Mouse (Mus musculus) heart, adult 2 months (tissue): ENCODE measurements around the gene Trim38. TPM values are rescaled to one million over a fixed set of nuclear protein-coding genes. Genes with fewer than 3 reads are reported as not detected.
A peak's percentile ranks its signal among the peaks of the same experiment; 100 is the strongest.

Source experiments
- DNase-seq, 2 experiments: peaks; one replicate each; pipeline ENCODE4 v3.0.0; 2021
- H3K27ac ChIP-seq: fragments of 200-600 bp; 2 replicates; pipeline ENCODE4 v1.8.1; 2022
- H3K27me3 ChIP-seq: fragments of 200-500 bp; 2 replicates; pipeline ENCODE4 v1.6.1; 2012; ENCODE audit warnings: mild to moderate bottlenecking, low read length, inconsistent platforms, mixed read lengths; ENCODE audit not compliant: control insufficient read depth, insufficient read depth
- H3K36me3 ChIP-seq: fragments of 200-500 bp; 2 replicates; pipeline ENCODE4 v1.6.1; 2012; ENCODE audit warnings: low read length, inconsistent platforms; ENCODE audit not compliant: control insufficient read depth, insufficient read depth
- H3K4me1 ChIP-seq: fragments of 200-500 bp; 2 replicates; pipeline ENCODE4 v1.6.1; 2011; ENCODE audit warnings: low read length; ENCODE audit not compliant: control insufficient read depth, insufficient read depth
- H3K4me3 ChIP-seq: fragments of 200-600 bp; 2 replicates; pipeline ENCODE4 v1.8.1; 2022
- H3K79me2 ChIP-seq: fragments of 200-500 bp; replicated peaks from 2 replicates; pipeline ENCODE4 v1.6.1; 2012; ENCODE audit warnings: mild to moderate bottlenecking, inconsistent platforms, low read length, moderate library complexity, mixed read lengths; ENCODE audit not compliant: control insufficient read depth, insufficient read depth
- H3K9ac ChIP-seq: fragments of 200-500 bp; 2 replicates; pipeline ENCODE4 v1.6.1; 2012; ENCODE audit warnings: low read depth, mild to moderate bottlenecking, control low read depth, inconsistent platforms, low read length, mixed read lengths
- CTCF ChIP-seq: fragments of 200-600 bp; IDR thresholded peaks from 2 replicates; pipeline ENCODE4 v1.8.1; 2022; ENCODE audit warnings: antibody characterized with exemption, mild to moderate bottlenecking, moderate library complexity
- EP300 ChIP-seq: fragments of 200-500 bp; IDR thresholded peaks from 2 replicates; pipeline ENCODE4 v1.6.1; 2011; ENCODE audit warnings: low read depth, low read length, control low read depth; ENCODE audit not compliant: insufficient read depth
- POLR2A ChIP-seq: fragments of 200-500 bp; IDR thresholded peaks from 2 replicates; pipeline ENCODE4 v1.6.1; 2011; ENCODE audit warnings: mild to moderate bottlenecking, low read depth, low read length, control low read depth; ENCODE audit not compliant: insufficient read depth
- WGBS: fragments of 180-500 bp; shearing (Covaris S2); methylation state at CpG from one replicate; pipeline ENCODE4 v1.1.7; 2018; 5-methylcytosine and 5-hydroxymethylcytosine counted together
- intact Hi-C: fragments of 180-260 bp; cut with DNase I; formaldehyde crosslinking; loops from one replicate; pipeline ENCODE4 v1.15.1; 2025
- polyA plus RNA-seq: library from polyadenylated mRNA; depleted of rRNA; stranded (reverse); fragments of >200 nt; gene quantifications from 2 replicates; pipeline ENCODE4 v1.2.3, GENCODE M21; 2012
- total RNA-seq, 2 experiments: library from RNA; stranded (reverse); gene quantifications; 2 replicates each; pipeline ENCODE4 v1.2.3; 2021

The Trim38 gene
- total and polyA plus RNA-seq, 3 experiments, result 0.08 to 0.11 TPM; not detected in 1

DNA sequence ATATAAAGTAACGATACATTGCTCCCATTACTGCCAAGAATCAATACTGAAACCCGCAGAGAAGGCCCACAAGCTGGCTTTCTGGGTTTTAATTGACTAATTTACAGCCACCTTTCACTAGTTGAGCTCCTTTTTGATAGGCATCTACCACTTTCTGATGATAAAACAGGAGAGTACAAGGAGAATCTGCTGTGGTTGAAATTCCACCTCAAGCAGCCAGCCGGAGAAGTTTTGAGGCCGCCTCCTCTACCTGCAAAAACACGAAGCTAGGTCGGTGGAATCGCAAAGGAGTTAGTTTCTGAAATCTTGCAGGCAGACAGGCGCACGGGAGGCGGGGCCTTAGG lies 6.5 kb upstream of the Trim38 start:
- peak overlapping the region; percentile 66 for H3K4me3 ChIP-seq
- H3K4me1 ChIP-seq, result no peaks in the 10 kb centered on the region
- peaks cover 2% of the 10 kb centered on the region for H3K36me3 ChIP-seq
- H3K27me3 ChIP-seq, result no peaks in the 10 kb centered on the region
- H3K27ac ChIP-seq, result peak overlapping the region; percentile 30; the same call in 1 of the 2 replicates
- 4% methylated on average over 10 of the region's 10 CpGs for WGBS
- DNase-seq, result no peak
- intact Hi-C loops, result loop anchor here (5.0 to 10.0 kb wide), 2 partner anchors 341 to 398 kb away; partner anchors contain the start of genes Abt1 and Zfp322a
- TF ChIP-seq POLR2A, result no peak
- TF ChIP-seq CTCF, result no peak
- no peak for TF ChIP-seq EP300
- H3K79me2 ChIP-seq, result no peaks in the 10 kb centered on the region
- H3K9ac ChIP-seq, result no peak overlapping the region

DNA sequence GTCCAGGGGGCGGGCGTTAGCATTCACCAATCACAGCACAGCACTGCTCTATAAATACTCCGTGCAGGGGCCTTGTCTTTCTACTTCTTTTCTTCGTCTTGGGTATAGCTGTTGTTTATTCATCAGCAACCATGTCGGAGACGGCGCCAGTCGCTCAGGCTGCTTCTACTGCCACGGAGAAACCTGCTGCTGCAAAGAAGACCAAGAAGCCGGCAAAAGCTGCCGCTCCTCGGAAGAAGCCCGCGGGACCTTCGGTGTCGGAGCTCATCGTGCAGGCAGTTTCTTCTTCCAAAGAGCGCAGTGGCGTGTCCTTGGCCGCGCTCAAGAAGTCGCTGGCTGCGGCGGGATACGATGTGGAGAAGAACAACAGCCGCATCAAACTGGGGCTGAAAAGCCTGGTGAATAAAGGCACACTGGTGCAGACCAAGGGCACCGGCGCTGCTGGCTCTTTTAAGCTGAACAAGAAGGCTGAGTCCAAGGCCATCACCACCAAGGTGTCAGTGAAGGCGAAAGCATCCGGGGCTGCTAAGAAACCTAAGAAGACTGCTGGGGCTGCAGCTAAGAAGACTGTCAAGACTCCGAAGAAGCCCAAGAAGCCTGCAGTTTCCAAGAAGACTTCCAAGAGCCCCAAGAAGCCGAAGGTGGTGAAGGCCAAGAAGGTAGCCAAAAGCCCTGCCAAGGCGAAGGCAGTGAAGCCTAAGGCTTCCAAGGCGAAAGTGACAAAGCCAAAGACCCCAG lies 6.0 kb upstream of the Trim38 start, which contains the start of gene Hist1h1a:
Gene Hist1h1a, plus strand, starts transcription at position 81 of the 738 bp plus-strand sequence.
- no peaks in the 10 kb centered on the region for H3K27me3 ChIP-seq
- no peak for TF ChIP-seq EP300
- TF ChIP-seq POLR2A, result peak; percentile 89
- TF ChIP-seq CTCF, result no peak
- DNase-seq, result peak; percentile 80 to 86
- intact Hi-C loops, result loop anchor here (5.0 to 10.0 kb wide), 2 partner anchors 341 to 399 kb away; partner anchors contain the start of genes Abt1 and Zfp322a
- peak within 1 kb of the TSS; percentile 66 for H3K4me3 ChIP-seq
- 6% methylated on average over 34 of the region's 34 CpGs for WGBS
- H3K79me2 ChIP-seq, result no peaks in the 10 kb centered on the region
- peaks cover 2% of the 10 kb centered on the region for H3K36me3 ChIP-seq
- H3K4me1 ChIP-seq, result no peaks in the 10 kb centered on the region
- H3K27ac ChIP-seq, result peak within 1 kb of the TSS; percentile 76
- H3K9ac ChIP-seq, result peak within 1 kb of the TSS; percentile 76

DNA sequence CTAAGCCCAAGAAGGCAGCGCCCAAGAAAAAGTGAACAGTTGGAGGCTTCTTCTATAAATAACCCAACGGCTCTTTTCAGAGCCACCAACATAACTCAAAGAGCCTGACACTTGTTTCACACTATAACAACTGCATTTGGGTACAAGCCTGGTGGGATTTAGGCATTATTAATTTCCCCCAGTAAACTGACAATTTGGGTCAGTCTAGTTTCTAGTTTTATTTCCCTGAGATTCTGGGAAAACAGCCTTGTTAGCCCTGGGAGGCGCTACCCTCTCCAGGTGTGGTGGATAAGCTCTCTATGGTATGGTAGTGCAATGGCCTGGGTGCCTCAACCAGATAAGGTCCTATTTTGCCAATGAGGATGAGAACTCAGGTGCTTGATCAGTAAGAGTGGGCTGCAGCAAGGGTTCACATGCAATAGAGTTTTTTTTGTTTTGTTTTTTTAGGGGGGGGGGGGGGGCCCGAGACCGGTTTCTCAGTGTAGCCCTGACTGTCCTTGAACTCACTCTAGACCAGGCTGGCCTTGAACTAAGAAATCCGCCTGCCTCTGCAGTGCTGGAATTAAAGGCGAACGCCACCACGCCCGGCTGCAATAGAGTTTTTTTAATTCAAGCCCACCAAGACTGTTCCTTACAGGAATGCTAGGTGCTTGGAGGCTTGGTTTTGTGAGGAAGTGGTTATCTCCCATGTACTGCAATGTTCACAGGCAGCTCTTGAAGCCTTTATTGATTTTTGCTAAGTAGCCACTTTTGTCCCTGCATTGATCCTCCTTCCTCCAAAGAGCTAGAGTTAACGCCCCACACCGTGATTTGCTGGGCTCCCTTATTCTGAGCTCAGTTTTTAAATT lies 5.2 kb upstream of the Trim38 start:
- H3K4me3 ChIP-seq, result peak overlapping the region; percentile 66
- 60% methylated on average over 12 of the region's 12 CpGs for WGBS
- intact Hi-C loops, result loop anchor here (5.0 to 10.0 kb wide), 2 partner anchors 342 to 400 kb away; partner anchors contain the start of genes Abt1 and Zfp322a
- no peak overlapping the region for H3K9ac ChIP-seq
- TF ChIP-seq CTCF (no peak), POLR2A (no peak), EP300 (no peak)
- H3K27ac ChIP-seq, result no peak overlapping the region
- peaks cover 1% of the 10 kb centered on the region; the same call in 1 of the 2 replicates for H3K4me1 ChIP-seq
- no peaks in the 10 kb centered on the region for H3K27me3 ChIP-seq
- DNase-seq, result no peak
- H3K36me3 ChIP-seq, result peaks cover 2% of the 10 kb centered on the region
- no peaks in the 10 kb centered on the region for H3K79me2 ChIP-seq

DNA sequence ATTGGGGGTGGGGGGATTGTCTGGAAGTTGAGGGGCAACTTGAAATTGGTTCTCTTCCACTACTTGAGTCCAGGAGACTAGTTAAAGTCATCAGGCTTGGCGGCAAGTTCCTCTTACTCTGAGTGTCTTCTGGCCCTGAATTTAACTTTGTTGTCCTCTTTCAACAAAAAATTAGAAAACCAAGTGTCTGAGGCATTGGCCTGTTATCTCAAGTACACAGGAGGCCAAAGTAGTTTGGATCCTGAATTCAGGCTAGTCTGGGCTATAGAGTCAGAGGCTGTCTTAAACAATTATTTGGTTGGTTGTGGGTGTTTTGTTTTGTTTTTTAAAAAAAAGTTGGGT lies 4.6 kb upstream of the Trim38 start:
- peaks cover 1% of the 10 kb centered on the region; the same call in 1 of the 2 replicates for H3K4me1 ChIP-seq
- WGBS, result 76% methylated on average over 1 of the region's 1 CpGs

DNA sequence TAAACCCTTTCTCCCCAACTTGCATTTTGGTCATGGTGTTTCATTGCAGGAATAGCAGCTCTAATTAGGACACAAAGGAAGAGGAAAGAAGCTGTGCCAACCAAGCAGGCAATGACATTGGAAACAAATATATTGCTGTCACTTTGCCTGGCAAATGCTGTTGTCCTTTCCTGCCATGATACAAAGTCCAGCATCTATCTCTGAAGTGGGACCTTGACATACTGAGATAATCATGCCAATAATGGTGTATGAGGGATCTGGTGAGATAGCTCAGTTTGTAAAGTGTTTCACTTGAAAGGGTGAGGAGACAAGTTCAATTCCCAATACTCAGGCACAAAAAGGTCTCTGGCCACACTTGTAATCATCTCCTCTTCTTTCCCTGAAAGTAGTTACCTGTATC lies 2.9 kb upstream of the Trim38 start:
- Histone ChIP-seq H3K36me3 (peaks cover 2% of the 10 kb centered on the region; the same call in 1 of the 2 replicates), H3K9ac (no peak overlapping the region), H3K27ac (no peak overlapping the region), H3K79me2 (no peaks in the 10 kb centered on the region), H3K4me3 (no peak overlapping the region), H3K4me1 (peaks cover 1% of the 10 kb centered on the region; the same call in 1 of the 2 replicates), H3K27me3 (no peaks in the 10 kb centered on the region)
- intact Hi-C loops, result loop anchor here (10.0 kb wide), 1 partner anchor 402 kb away; the partner anchor contains the start of gene Zfp322a
- no peak for TF ChIP-seq EP300
- TF ChIP-seq CTCF, result no peak
- TF ChIP-seq POLR2A, result no peak
- DNase-seq, result no peak

More for the DNA sequence above, 4.6 kb upstream of the Trim38 start:
- no peak for DNase-seq
- H3K27ac ChIP-seq, result no peak overlapping the region
- H3K4me3 ChIP-seq, result no peak overlapping the region
- H3K36me3 ChIP-seq, result peaks cover 2% of the 10 kb centered on the region
- no peaks in the 10 kb centered on the region for H3K79me2 ChIP-seq
- no peaks in the 10 kb centered on the region for H3K27me3 ChIP-seq
- TF ChIP-seq CTCF (no peak), EP300 (no peak), POLR2A (no peak)
- no peak overlapping the region for H3K9ac ChIP-seq
- intact Hi-C loops, result loop anchor here (10.0 kb wide), 1 partner anchor 400 kb away; the partner anchor contains the start of gene Zfp322a
